Mouse (Mus musculus) intestine, embryonic 15.5 days (tissue): ENCODE measurements at regions not wholly inside any gene's neighbourhood (a gene's known extent, or its start where the extent isn't known, plus 50 kb on each side); places are given as distances from the start of the nearest gene placed in this dataset.

ENCODE experiments used
- ATAC-seq: fragments of 200-750 bp; cut with Nextera tagmentation; 2 replicates; pipeline ENCODE4 v1.8.0; 2017; ENCODE audit warnings: moderate TSS enrichment, moderate library complexity
- H3K27ac ChIP-seq: fragments of 300-500 bp; sonication (generic); 2 replicates; pipeline ENCODE4 v1.5.1; 2015; ENCODE audit warnings: mild to moderate bottlenecking, inconsistent platforms
- H3K27me3 ChIP-seq: fragments of 300-500 bp; sonication (generic); replicated peaks from 2 replicates; pipeline ENCODE4 v1.6.1; 2015; ENCODE audit warnings: inconsistent platforms
- H3K36me3 ChIP-seq: fragments of 300-500 bp; sonication (generic); 2 replicates; pipeline ENCODE4 v1.6.1; 2015; ENCODE audit warnings: inconsistent platforms
- H3K4me1 ChIP-seq: fragments of 300-500 bp; sonication (generic); replicated peaks from 2 replicates; pipeline ENCODE4 v1.6.1; 2015; ENCODE audit warnings: inconsistent platforms
- H3K4me2 ChIP-seq: fragments of 300-500 bp; sonication (generic); replicated peaks from 2 replicates; pipeline ENCODE4 v1.6.1; 2015; ENCODE audit warnings: mild to moderate bottlenecking, inconsistent platforms
- H3K4me3 ChIP-seq: fragments of 300-500 bp; sonication (generic); replicated peaks from 2 replicates; pipeline ENCODE4 v1.5.1; 2015; ENCODE audit warnings: inconsistent platforms
- H3K9ac ChIP-seq: fragments of 300-500 bp; sonication (generic); 2 replicates; pipeline ENCODE4 v1.6.1; 2015; ENCODE audit warnings: inconsistent platforms
- H3K9me3 ChIP-seq: fragments of 300-500 bp; sonication (generic); 2 replicates; pipeline ENCODE4 v1.6.1; 2016; ENCODE audit warnings: inconsistent platforms
- WGBS: fragments of 180-500 bp; shearing (Covaris S2); methylation state at CpG from one replicate; pipeline ENCODE4 v1.1.7; 2015; 5-methylcytosine and 5-hydroxymethylcytosine counted together

DNA sequence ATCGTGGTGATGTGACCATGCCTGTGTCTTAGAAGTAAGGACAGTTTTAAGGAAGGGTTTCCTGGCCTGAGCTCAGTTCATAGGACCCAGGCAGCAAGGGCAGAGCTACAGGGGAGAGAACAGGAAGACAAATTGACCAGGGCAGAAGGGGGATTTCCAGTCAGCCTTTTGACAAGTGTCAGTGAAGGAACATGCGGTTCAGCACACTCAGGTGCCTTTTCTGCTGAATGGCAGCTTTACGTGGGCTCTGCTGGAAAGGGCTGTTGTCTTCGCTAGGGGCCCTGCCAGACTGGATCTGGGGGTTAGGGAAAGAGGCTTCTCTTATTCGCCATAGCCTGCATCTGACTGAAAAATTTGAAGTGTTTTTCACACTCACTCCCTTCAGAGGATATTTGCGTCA lies 106.8 kb downstream of the Dll1 start:
- no peak overlapping the region for H3K4me3 ChIP-seq
- WGBS = 63% methylated on average over 6 of the region's 6 CpGs
- H3K9me3 ChIP-seq = no peaks in the 10 kb centered on the region
- H3K27me3 ChIP-seq = no peaks in the 10 kb centered on the region
- H3K9ac ChIP-seq = no peak overlapping the region
- no peak for ATAC-seq
- no peak overlapping the region for H3K4me2 ChIP-seq
- no peak overlapping the region for H3K27ac ChIP-seq
- peaks cover 6% of the 10 kb centered on the region for H3K4me1 ChIP-seq
- no peaks in the 10 kb centered on the region for H3K36me3 ChIP-seq

DNA sequence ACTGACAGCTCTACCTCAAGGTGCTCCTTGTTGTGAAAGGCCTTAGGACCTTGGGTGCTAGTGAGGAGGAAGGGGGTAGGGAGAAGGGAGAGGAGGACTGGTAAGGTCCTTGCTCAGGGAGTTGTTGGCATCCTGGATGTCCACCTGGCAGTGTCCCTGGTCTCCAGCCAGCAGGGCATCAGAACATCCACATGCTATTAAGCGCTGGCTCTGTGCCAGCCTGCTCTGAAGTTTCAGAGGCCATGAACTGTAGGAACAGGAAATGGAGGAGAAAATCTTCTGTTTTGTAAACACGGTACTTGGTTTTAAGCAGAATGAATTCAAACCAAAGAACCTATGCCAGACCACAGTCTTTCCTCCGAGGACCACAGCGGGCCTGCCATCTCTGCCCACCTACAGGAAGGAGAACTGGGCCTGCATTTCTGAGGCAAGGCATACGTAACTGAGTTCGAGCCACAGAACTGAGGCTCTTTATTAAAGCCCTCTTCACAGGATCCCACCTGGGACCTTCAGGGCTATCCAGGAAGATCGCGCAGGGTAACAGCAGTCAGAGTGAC lies 107.5 kb downstream of the Dll1 start:
- H3K4me3 ChIP-seq = no peak overlapping the region
- H3K27me3 ChIP-seq = no peaks in the 10 kb centered on the region
- no peaks in the 10 kb centered on the region for H3K9me3 ChIP-seq
- WGBS = 68% methylated on average over 8 of the region's 8 CpGs
- no peak overlapping the region for H3K4me2 ChIP-seq
- H3K27ac ChIP-seq = no peak overlapping the region
- H3K4me1 ChIP-seq = peaks cover 6% of the 10 kb centered on the region
- no peak overlapping the region for H3K9ac ChIP-seq
- ATAC-seq = no peak
- no peaks in the 10 kb centered on the region for H3K36me3 ChIP-seq

DNA sequence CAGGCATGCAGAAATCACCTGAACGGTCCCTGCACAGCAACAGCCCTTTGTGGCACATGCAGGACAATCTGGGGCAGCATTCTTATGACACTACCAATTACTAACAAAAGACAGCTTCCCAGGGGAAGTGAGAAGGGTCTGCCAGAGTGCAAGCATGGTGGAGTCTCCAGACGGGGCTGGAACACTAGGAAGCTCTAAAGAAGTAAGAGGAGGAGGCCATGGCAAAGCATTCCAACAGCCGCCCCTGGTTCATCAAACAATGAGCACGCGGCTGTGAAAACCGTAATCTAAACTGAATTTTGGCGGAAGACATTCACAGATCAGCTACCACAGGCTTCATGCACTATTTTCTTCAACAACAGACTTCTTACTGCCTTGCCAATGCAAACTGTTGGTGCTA lies 109.0 kb downstream of the Dll1 start:
- H3K9ac ChIP-seq = no peak overlapping the region
- WGBS = 70% methylated on average over 7 of the region's 7 CpGs

DNA sequence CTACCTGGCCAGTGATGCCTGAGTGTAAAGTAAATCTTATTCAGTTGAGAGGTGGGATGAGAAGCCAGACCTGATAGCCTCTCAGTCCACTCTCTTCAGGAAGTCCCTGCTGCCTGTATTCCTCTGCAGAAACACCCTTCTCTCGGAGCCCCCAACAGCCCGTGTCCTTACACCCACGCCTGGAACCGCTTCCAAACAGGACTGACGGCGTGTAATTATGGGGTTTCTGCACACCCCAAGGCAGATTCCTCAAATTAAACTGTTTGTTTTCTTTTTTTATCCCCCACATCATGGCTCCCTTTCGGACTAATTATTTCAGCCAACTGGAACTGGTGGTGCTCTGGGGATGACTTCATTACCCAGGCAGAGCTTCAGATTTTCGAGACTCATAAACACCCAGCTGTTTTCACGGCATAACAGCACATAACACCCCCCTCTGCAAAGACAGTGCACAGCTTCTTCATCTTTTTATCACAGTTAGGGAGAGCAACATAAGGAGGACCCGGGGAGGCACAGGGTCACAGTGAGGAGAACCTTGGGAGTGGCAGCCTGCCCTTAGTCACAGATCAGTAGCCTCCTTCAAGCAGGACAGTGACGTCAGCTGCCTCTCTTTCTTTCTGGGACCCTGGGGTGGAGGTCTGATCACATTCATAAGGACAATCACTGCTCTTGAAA lies 117.1 kb downstream of the Dll1 start:
- Histone ChIP-seq H3K27ac (no peak overlapping the region), H3K4me2 (no peak overlapping the region), H3K27me3 (no peaks in the 10 kb centered on the region), H3K9ac (no peak overlapping the region), H3K4me1 (no peaks in the 10 kb centered on the region), H3K36me3 (no peaks in the 10 kb centered on the region), H3K9me3 (no peaks in the 10 kb centered on the region), H3K4me3 (no peak overlapping the region)
- no peak for ATAC-seq
- 62% methylated on average over 11 of the region's 11 CpGs for WGBS

More for the DNA sequence above, 109.0 kb downstream of the Dll1 start:
- no peaks in the 10 kb centered on the region for H3K27me3 ChIP-seq
- H3K4me2 ChIP-seq = no peak overlapping the region
- H3K27ac ChIP-seq = no peak overlapping the region
- H3K36me3 ChIP-seq = no peaks in the 10 kb centered on the region
- peaks cover 6% of the 10 kb centered on the region for H3K4me1 ChIP-seq
- no peak for ATAC-seq
- H3K9me3 ChIP-seq = no peaks in the 10 kb centered on the region
- no peak overlapping the region for H3K4me3 ChIP-seq

DNA sequence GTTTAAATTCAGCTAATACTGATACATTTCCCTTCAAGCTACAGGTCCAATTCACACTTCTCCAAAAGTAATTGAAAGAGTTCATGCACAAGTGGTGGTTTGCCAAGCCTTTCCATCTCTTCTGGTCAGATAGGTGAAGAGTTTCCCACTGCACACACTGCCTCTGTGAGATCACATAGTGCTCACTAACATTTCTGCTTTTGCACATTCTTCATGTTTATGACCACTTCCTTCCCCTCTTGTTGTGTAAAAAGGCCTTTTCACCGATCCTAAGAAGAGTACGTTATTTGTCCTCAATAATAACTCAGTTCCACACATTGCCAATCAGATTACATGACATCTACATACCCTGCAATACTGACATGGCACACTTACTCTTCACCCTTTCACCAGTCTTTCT lies 120.8 kb downstream of the Dll1 start:
- no peaks in the 10 kb centered on the region for H3K36me3 ChIP-seq
- H3K9me3 ChIP-seq = no peaks in the 10 kb centered on the region
- no peaks in the 10 kb centered on the region for H3K27me3 ChIP-seq
- H3K4me1 ChIP-seq = no peaks in the 10 kb centered on the region
- H3K4me2 ChIP-seq = no peak overlapping the region
- H3K9ac ChIP-seq = no peak overlapping the region
- H3K27ac ChIP-seq = no peak overlapping the region
- ATAC-seq = no peak
- WGBS = 76% methylated on average over 2 of the region's 2 CpGs
- H3K4me3 ChIP-seq = no peak overlapping the region

DNA sequence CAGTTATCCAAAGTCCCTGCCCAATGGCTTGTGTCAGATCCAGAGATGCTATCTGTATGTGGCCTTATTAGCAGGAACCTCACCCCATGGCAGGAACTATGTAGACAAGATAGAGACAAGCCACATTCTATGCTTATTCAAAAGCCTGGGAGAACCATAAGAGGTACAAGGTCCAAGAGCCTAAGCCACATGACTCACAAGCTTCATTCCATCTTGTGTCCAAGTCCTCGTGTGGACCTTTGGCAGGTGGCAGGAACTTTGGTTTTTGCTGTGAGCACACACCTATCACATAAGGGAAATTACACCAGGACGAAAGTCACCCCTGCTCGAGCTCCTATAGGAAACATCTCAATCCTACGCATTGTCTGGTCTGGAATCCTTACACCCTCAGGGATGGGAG lies 122.9 kb downstream of the Dll1 start:
- H3K9me3 ChIP-seq = no peaks in the 10 kb centered on the region
- H3K4me3 ChIP-seq = no peak overlapping the region
- 87% methylated on average over 4 of the region's 4 CpGs for WGBS
- H3K9ac ChIP-seq = no peak overlapping the region
- H3K4me1 ChIP-seq = no peaks in the 10 kb centered on the region
- H3K36me3 ChIP-seq = no peaks in the 10 kb centered on the region
- no peak overlapping the region for H3K27ac ChIP-seq
- H3K4me2 ChIP-seq = no peak overlapping the region
- no peak for ATAC-seq
- no peaks in the 10 kb centered on the region for H3K27me3 ChIP-seq

DNA sequence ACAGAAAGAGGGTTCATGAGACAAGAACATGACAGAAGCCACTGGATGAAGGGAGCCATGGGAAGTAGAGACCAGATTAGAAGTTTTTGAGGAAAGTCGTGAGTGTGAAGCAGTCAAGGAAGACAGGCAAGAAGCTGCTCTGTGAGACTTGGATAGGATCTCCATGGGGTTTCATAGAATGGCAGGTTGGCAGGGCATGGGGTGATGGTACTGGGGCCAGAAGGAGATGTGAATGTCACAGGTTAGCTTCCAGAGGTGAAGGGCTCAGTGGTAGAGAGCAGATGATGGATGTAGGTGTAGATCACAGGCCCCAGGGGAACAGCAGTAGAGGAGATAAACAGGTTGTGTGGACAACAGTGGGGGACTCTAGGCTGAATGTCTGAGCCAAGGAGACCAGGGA lies 123.4 kb downstream of the Dll1 start:
- no peak overlapping the region for H3K9ac ChIP-seq
- H3K9me3 ChIP-seq = no peaks in the 10 kb centered on the region
- WGBS = 91% methylated on average over 1 of the region's 1 CpGs
- no peaks in the 10 kb centered on the region for H3K36me3 ChIP-seq
- H3K4me2 ChIP-seq = no peak overlapping the region
- H3K27ac ChIP-seq = no peak overlapping the region
- no peak overlapping the region for H3K4me3 ChIP-seq
- H3K27me3 ChIP-seq = no peaks in the 10 kb centered on the region
- no peaks in the 10 kb centered on the region for H3K4me1 ChIP-seq
- ATAC-seq = no peak

DNA sequence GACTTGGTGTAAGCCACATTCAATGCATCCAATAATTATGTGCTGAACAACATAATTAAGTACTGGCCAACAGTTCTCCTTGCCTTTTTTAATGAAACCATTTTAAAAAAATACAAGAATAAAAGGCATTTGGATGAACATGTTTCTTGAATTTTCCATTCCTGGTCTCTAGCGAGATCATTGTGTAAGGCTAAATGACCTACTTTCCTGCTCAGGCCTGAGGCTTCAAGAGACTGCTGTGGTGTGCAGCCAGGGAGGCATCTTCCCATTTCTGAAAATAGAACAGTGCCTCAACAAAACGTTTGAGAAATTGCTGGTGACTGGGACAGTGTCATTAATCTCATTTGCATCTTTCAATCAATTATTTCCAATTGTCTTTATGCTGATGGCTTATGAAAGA lies 124.5 kb downstream of the Dll1 start:
- no peaks in the 10 kb centered on the region for H3K36me3 ChIP-seq
- ATAC-seq = no peak
- no peak overlapping the region for H3K4me3 ChIP-seq
- H3K27ac ChIP-seq = no peak overlapping the region
- no peaks in the 10 kb centered on the region for H3K27me3 ChIP-seq
- 70% methylated on average over 2 of the region's 2 CpGs for WGBS
- H3K4me2 ChIP-seq = no peak overlapping the region
- H3K9me3 ChIP-seq = no peaks in the 10 kb centered on the region
- H3K9ac ChIP-seq = no peak overlapping the region
- peaks cover 5% of the 10 kb centered on the region; the same call in 1 of the 2 replicates for H3K4me1 ChIP-seq

DNA sequence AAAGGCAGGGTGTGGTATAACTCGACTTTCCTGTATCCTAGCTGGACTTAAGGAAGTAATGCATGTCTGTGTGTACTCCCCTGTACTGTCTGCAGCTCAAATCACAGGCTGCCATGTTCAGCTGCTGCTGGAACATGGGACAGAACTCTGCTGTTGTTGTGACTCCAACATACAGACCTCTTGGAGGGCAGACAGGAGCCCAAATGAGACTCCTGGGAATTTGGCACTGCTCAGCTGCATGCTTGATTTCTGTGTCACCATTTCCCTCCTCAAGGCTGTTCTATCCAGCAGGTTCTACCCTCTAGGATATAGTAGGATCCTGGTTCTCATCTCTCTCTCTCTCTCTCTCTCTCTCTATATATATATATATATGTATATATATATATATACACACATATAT lies 125.0 kb downstream of the Dll1 start:
- 68% methylated on average over 1 of the region's 1 CpGs for WGBS
- ATAC-seq = no peak
- no peak overlapping the region for H3K27ac ChIP-seq
- H3K4me2 ChIP-seq = no peak overlapping the region
- no peak overlapping the region for H3K4me3 ChIP-seq
- H3K36me3 ChIP-seq = no peaks in the 10 kb centered on the region
- H3K4me1 ChIP-seq = peaks cover 5% of the 10 kb centered on the region; the same call in 1 of the 2 replicates
- no peak overlapping the region for H3K9ac ChIP-seq
- H3K27me3 ChIP-seq = no peaks in the 10 kb centered on the region
- no peaks in the 10 kb centered on the region for H3K9me3 ChIP-seq

DNA sequence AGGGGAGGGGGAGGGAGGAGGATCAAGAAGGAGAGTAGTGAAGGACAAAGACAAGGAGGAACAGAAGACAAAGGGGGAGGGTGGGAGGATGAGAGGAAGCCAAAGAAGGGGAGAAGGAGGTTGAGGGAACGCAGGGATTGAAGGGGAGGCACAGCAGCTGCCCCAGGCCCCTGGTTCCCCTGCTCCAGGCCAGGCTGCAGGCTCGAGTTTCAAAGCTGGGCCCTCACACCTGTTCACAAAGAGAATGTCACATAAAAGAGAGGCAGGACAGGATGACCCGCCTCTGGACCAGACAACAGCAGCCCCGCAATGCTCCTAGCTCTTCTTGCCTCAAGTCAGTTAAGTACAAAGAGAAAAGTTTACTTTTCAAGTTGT lies 128.3 kb downstream of the Dll1 start:
- WGBS = 45% methylated on average over 4 of the region's 4 CpGs
- Histone ChIP-seq H3K36me3 (no peaks in the 10 kb centered on the region), H3K9me3 (no peaks in the 10 kb centered on the region), H3K27me3 (no peaks in the 10 kb centered on the region), H3K4me3 (no peak overlapping the region), H3K27ac (no peak overlapping the region), H3K9ac (no peak overlapping the region), H3K4me2 (no peak overlapping the region), H3K4me1 (peaks cover 5% of the 10 kb centered on the region; the same call in 1 of the 2 replicates)
- peak; percentile 4; the same call in 1 of the 2 replicates for ATAC-seq

DNA sequence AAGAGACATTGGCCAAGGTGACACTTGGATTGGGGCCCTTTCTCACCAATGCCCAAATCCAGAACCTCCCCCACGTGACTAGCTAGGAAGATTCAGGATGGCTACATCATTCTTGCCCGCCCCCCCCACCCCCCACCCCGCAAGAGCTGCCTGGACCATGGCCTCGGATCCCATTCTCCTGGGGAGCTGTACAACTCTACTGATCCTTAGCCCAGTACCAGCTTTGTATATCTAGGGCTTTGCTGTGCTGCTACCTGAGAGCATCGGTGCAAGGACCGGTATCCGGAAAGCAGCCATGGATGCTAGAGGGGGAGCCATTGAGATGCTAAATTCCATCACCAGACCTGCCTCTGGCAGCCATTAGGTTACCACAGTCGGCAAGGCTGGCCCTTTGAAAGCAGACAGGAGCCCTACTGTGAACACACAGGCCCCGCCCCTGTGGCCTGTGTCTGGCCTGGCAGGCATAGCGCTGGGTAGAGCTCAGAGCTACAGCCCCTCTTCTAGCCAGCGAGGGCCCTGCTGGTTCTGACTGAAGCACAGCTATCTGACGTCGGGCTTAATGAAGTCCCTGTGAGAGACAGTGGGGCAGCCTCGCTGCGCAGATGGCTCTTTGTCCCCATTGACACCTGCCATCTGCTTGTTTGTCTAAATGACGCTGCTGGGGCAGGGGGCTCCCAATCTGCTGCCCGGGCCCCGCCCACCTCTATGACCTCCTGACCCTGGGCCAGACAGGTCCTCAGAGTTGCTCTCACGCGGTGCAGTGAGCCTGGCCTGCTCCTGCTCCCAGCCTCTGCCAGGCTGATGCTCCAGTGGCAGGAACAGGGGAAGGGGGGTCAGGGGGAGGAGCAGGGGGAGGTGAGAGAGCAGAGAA lies 128.9 kb downstream of the Dll1 start:
- Histone ChIP-seq H3K9me3 (no peaks in the 10 kb centered on the region), H3K36me3 (no peaks in the 10 kb centered on the region), H3K27me3 (no peaks in the 10 kb centered on the region), H3K27ac (peak overlapping the region; percentile 15; the same call in 1 of the 2 replicates), H3K9ac (no peak overlapping the region), H3K4me3 (no peak overlapping the region), H3K4me1 (peaks cover 5% of the 10 kb centered on the region; the same call in 1 of the 2 replicates), H3K4me2 (no peak overlapping the region)
- WGBS = 15% methylated on average over 20 of the region's 20 CpGs
- ATAC-seq = peak; percentile 76

DNA sequence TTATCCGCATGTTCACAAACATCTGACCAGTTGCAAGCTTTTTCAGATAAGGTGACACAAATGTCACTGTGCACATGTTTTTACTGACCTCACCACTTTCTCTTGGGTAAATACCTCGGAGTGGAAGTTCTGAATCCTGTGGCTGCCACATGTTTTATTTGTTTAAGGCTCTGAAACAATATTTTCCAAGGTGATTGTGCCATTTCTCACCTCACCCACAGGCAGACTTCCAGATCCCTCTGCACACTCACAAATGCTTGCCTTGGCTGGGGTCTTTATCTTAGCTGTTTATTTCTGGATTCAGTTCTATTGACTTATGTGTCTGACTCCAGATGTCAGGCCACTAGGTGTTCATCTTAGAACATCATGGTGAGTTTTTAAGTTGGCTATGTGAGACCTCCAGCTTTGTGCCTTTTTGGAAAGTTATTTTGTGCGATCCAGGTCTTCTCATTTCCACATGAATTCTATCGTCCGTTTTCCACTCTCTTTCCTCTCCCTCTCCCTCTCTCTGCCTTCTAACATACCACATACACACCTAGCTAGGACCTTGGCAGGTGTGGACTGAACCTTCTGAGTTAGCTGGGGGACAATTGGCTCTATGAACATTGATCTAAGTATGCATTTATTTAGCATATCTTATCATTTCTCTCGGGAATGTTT lies 133.6 kb downstream of the Dll1 start:
- H3K9me3 ChIP-seq = no peaks in the 10 kb centered on the region
- ATAC-seq = no peak
- no peaks in the 10 kb centered on the region for H3K27me3 ChIP-seq
- no peak overlapping the region for H3K9ac ChIP-seq
- no peak overlapping the region for H3K27ac ChIP-seq
- no peak overlapping the region for H3K4me3 ChIP-seq
- no peak overlapping the region for H3K4me2 ChIP-seq
- 56% methylated on average over 6 of the region's 6 CpGs for WGBS
- H3K4me1 ChIP-seq = peaks cover 5% of the 10 kb centered on the region; the same call in 1 of the 2 replicates
- no peaks in the 10 kb centered on the region for H3K36me3 ChIP-seq
